Mouse (Mus musculus) midbrain, embryonic 12.5 days (tissue): ENCODE results near the gene Insl5. TPM values are rescaled to one million over a fixed set of nuclear protein-coding genes. Genes with fewer than 3 reads are reported as not detected.

ENCODE experiments used
- ATAC-seq: fragments of 200-750 bp; cut with Nextera tagmentation; 2 replicates; pipeline ENCODE4 v1.8.0; 2017; ENCODE audit warnings: low read depth, moderate TSS enrichment, moderate library complexity; ENCODE audit not compliant: low FRiP score
- H3K27ac ChIP-seq: fragments of 300-500 bp; sonication (generic); replicated peaks from 2 replicates; pipeline ENCODE4 v1.5.1; 2016; ENCODE audit warnings: mild to moderate bottlenecking
- H3K27me3 ChIP-seq: fragments of 300-500 bp; sonication (generic); 2 replicates; pipeline ENCODE4 v1.6.1; 2016; ENCODE audit warnings: mild to moderate bottlenecking
- H3K36me3 ChIP-seq: fragments of 300-500 bp; sonication (generic); 2 replicates; pipeline ENCODE4 v1.6.1; 2016
- H3K4me1 ChIP-seq: fragments of 300-500 bp; sonication (generic); 2 replicates; pipeline ENCODE4 v1.6.1; 2016
- H3K4me2 ChIP-seq: fragments of 300-500 bp; sonication (generic); replicated peaks from 2 replicates; pipeline ENCODE4 v1.6.1; 2016; ENCODE audit warnings: mild to moderate bottlenecking, moderate library complexity
- H3K4me3 ChIP-seq: fragments of 300-500 bp; sonication (generic); 2 replicates; pipeline ENCODE4 v1.5.1; 2016; ENCODE audit warnings: mild to moderate bottlenecking
- H3K9ac ChIP-seq: fragments of 300-500 bp; sonication (generic); replicated peaks from 2 replicates; pipeline ENCODE4 v1.6.1; 2016; ENCODE audit warnings: mild to moderate bottlenecking, moderate library complexity
- H3K9me3 ChIP-seq: fragments of 300-500 bp; sonication (generic); 2 replicates; pipeline ENCODE4 v1.6.1; 2016; ENCODE audit warnings: mild to moderate bottlenecking
- WGBS: fragments of 180-500 bp; shearing (Covaris S2); methylation state at CpG from one replicate; pipeline ENCODE4 v1.1.7; 2016; 5-methylcytosine and 5-hydroxymethylcytosine counted together
- polyA plus RNA-seq: library from polyadenylated mRNA; unstranded; fragments of >200 nt; fragmentation: Nextera tagmentation; extraction: Ambion mirVana; gene quantifications from 2 replicates; pipeline ENCODE4 v1.2.1, GENCODE M21; 2016

Insl5 gene
- polyA plus RNA-seq, 1 experiment from 2014 or later = not detected

- no peak overlapping the region for H3K4me3 ChIP-seq
- H3K9me3 ChIP-seq = no peaks in the 10 kb centered on the region
- no peaks in the 10 kb centered on the region for H3K36me3 ChIP-seq
- 94% methylated on average over 5 of the region's 5 CpGs for WGBS
- ATAC-seq = no peak
- H3K4me1 ChIP-seq = no peaks in the 10 kb centered on the region
- no peak overlapping the region for H3K27ac ChIP-seq
- H3K27me3 ChIP-seq = 0 out of 2 replicates have a peak, but pooled peaks cover 4% of the 10 kb centered on the region
- no peak overlapping the region for H3K4me2 ChIP-seq
- no peak overlapping the region for H3K9ac ChIP-seq
Measured at GRCm38 (mm10) chr4:102969599-102969998, 57.0 kb downstream of the Insl5 start.

Other genes starting within 250 kb of the Insl5 start
- gene Tctex1d1, start 48.2 kb downstream of the Insl5 start, polyA plus RNA-seq = not detected in 2 replicates
- gene Mier1, start 87.5 kb upstream of the Insl5 start, polyA plus RNA-seq = 43.4 and 43.5 TPM in 2 replicates
- 5.5 and 5.9 TPM in 2 replicates for gene Wdr78, start 87.7 kb upstream of the Insl5 start, polyA plus RNA-seq
- gene Slc35d1, start 188.3 kb upstream of the Insl5 start, polyA plus RNA-seq = 7.0 and 7.8 TPM in 2 replicates